Mouse (Mus musculus) lung, postnatal 0 days (tissue): ENCODE results near the gene Hspe1. TPM values are rescaled to one million over a fixed set of nuclear protein-coding genes. Genes with fewer than 3 reads are reported as not detected.
"Not testable (repeated sequence)": the region's sequence is repeated elsewhere in the genome, so short reads cannot be mapped to it uniquely, and the experiment has no call there.

Source experiments
- ATAC-seq: fragments of 200-750 bp; cut with Nextera tagmentation; 2 replicates; pipeline ENCODE4 v1.8.0; 2017; ENCODE audit warnings: moderate library complexity
- DNase-seq: peaks from one replicate; pipeline ENCODE4 v3.0.0-alpha.2; 2016; ENCODE audit warnings: low spot score
- H3K27ac ChIP-seq: fragments of 300-500 bp; sonication (generic); 2 replicates; pipeline ENCODE4 v1.5.1; 2014; ENCODE audit warnings: antibody characterized with exemption, mild to moderate bottlenecking, low read length, mixed read lengths
- H3K27me3 ChIP-seq: fragments of 300-500 bp; sonication (generic); replicated peaks from 2 replicates; pipeline ENCODE4 v1.6.1; 2014; ENCODE audit warnings: low read length, mixed read lengths; ENCODE audit not compliant: insufficient read depth
- H3K36me3 ChIP-seq: fragments of 300-500 bp; sonication (generic); 2 replicates; pipeline ENCODE4 v1.6.1; 2014; ENCODE audit warnings: low read length, mixed read lengths; ENCODE audit not compliant: insufficient read depth
- H3K4me1 ChIP-seq: fragments of 300-500 bp; sonication (generic); 2 replicates; pipeline ENCODE4 v1.6.1; 2014; ENCODE audit warnings: antibody characterized with exemption, low read depth, low read length, mixed read lengths; ENCODE audit not compliant: insufficient read depth
- H3K4me2 ChIP-seq: fragments of 300-500 bp; sonication (generic); replicated peaks from 2 replicates; pipeline ENCODE4 v1.6.1; 2014; ENCODE audit warnings: low read depth, mild to moderate bottlenecking, low read length, moderate library complexity, mixed read lengths
- H3K4me3 ChIP-seq: fragments of 300-500 bp; sonication (generic); 2 replicates; pipeline ENCODE4 v1.5.1; 2014; ENCODE audit warnings: low read depth, low read length
- H3K9ac ChIP-seq: fragments of 300-500 bp; sonication (generic); replicated peaks from 2 replicates; pipeline ENCODE4 v1.6.1; 2014; ENCODE audit warnings: low read depth, mild to moderate bottlenecking
- H3K9me3 ChIP-seq: fragments of 300-500 bp; sonication (generic); 2 replicates; pipeline ENCODE4 v1.6.1; 2016; ENCODE audit warnings: low read length, mixed read lengths
- CTCF ChIP-seq: IDR thresholded peaks from 2 replicates; pipeline ENCODE4 v1.5.1; 2016; ENCODE audit warnings: antibody characterized with exemption, mild to moderate bottlenecking
- EP300 ChIP-seq: IDR thresholded peaks from 2 replicates; pipeline ENCODE4 v1.6.1; 2016; ENCODE audit warnings: antibody characterized with exemption, mild to moderate bottlenecking, control low read depth
- WGBS: fragments of 180-500 bp; shearing (Covaris S2); extraction: QIAGEN DNeasy Blood & Tissue Kit; methylation state at CpG from one replicate; pipeline ENCODE4 v1.1.7; 2014; 5-methylcytosine and 5-hydroxymethylcytosine counted together
- polyA plus RNA-seq: library from polyadenylated mRNA; unstranded; fragments of >200 nt; fragmentation: Nextera tagmentation; extraction: Ambion mirVana; gene quantifications from 2 replicates; pipeline ENCODE4 v1.2.1, GENCODE M21; 2015

The Hspe1 gene
- polyA plus RNA-seq, 1 experiment from 2014 or later = 115 TPM

- 0 out of 2 replicates have a peak, but pooled peaks cover 3% of the 10 kb centered on the region for H3K4me1 ChIP-seq
- no peak for ATAC-seq
- H3K4me3 ChIP-seq = no peak overlapping the region
- H3K27me3 ChIP-seq = no peaks in the 10 kb centered on the region
- H3K4me2 ChIP-seq = peak overlapping the region; percentile 66
- H3K36me3 ChIP-seq = peaks cover 5% of the 10 kb centered on the region; the same call in 1 of the 2 replicates
- WGBS = 71% methylated on average over 3 of the region's 3 CpGs
- TF ChIP-seq EP300 = no peak
- no peak for TF ChIP-seq CTCF
- DNase-seq = no peak
- H3K9ac ChIP-seq = peak overlapping the region; percentile 59
- no peaks in the 10 kb centered on the region for H3K9me3 ChIP-seq
- peak overlapping the region; percentile 91 for H3K27ac ChIP-seq
These were observed 36.3 kb upstream of the Hspe1 start for GRCm38 (mm10) chr1:55051671-55052070.

- Histone ChIP-seq H3K36me3 (peaks cover 5% of the 10 kb centered on the region; the same call in 1 of the 2 replicates), H3K4me1 (0 out of 2 replicates have a peak, but pooled peaks cover 3% of the 10 kb centered on the region), H3K9ac (peak within 1 kb of the TSS; percentile 61), H3K27ac (peak within 1 kb of the TSS; percentile 97), H3K4me2 (peak within 1 kb of the TSS; percentile 66), H3K27me3 (no peaks in the 10 kb centered on the region), H3K4me3 (peak within 1 kb of the TSS; percentile 70), H3K9me3 (no peaks in the 10 kb centered on the region)
- DNase-seq (peak; percentile 99), ATAC-seq (peak; percentile 100)
- TF ChIP-seq CTCF (peak; percentile 52), EP300 (no peak; the same call in 1 of the 2 replicates)
- WGBS = under 1% methylated on average over 46 of the region's 46 CpGs
These were observed 35.5 kb upstream of the Hspe1 start, which contains the start of gene Coq10b for GRCm38 (mm10) chr1:55052355-55052953. Gene Coq10b, plus strand, starts transcription at chr1:55052770.

DNA sequence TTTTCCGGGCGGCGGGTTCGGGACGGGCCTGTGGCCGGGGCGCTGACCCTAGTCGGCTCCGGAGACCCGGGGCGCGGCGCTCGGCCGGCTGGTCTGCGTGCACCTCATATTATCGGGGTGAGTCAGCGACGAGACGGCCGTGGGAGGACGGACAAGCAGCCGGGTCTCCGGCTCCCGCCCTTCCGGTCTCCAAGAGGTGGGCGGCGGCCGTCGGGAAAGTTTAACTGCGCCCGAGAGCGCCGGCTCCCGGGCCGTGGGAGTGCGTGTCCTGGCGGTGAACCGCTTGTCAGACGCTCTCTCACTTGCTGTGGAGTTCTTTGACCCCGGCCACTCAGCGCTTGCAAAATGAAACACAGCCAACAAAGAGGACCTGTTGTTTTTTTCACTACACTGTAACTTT, 34.9 kb upstream of the Hspe1 start:
- under 1% methylated on average over 41 of the region's 42 CpGs for WGBS
- DNase-seq = peak; percentile 94
- Histone ChIP-seq H3K4me3 (peak overlapping the region; percentile 70), H3K36me3 (peaks cover 5% of the 10 kb centered on the region; the same call in 1 of the 2 replicates), H3K9me3 (no peaks in the 10 kb centered on the region), H3K4me2 (peak overlapping the region; percentile 66), H3K27ac (peak overlapping the region; percentile 97), H3K4me1 (0 out of 2 replicates have a peak, but pooled peaks cover 3% of the 10 kb centered on the region), H3K27me3 (no peaks in the 10 kb centered on the region), H3K9ac (peak overlapping the region; percentile 61)
- TF ChIP-seq CTCF = peak; percentile 44
- peak; percentile 61; the same call in 1 of the 2 replicates for TF ChIP-seq EP300
- peak; percentile 83 for ATAC-seq

GRCm38 (mm10) chr1:55053596-55053995, 34.3 kb upstream of the Hspe1 start:
- no peak overlapping the region; the same call in 1 of the 2 replicates for H3K27ac ChIP-seq
- ATAC-seq (no peak), DNase-seq (no peak)
- no peak overlapping the region for H3K9ac ChIP-seq
- H3K36me3 ChIP-seq = peaks cover 5% of the 10 kb centered on the region; the same call in 1 of the 2 replicates
- 62% methylated on average over 4 of the region's 4 CpGs for WGBS
- H3K4me1 ChIP-seq = 0 out of 2 replicates have a peak, but pooled peaks cover 3% of the 10 kb centered on the region
- H3K9me3 ChIP-seq = no peaks in the 10 kb centered on the region
- TF ChIP-seq CTCF (no peak), EP300 (no peak)
- peak overlapping the region; percentile 70 for H3K4me3 ChIP-seq
- H3K27me3 ChIP-seq = no peaks in the 10 kb centered on the region
- peak overlapping the region; percentile 66 for H3K4me2 ChIP-seq

DNA sequence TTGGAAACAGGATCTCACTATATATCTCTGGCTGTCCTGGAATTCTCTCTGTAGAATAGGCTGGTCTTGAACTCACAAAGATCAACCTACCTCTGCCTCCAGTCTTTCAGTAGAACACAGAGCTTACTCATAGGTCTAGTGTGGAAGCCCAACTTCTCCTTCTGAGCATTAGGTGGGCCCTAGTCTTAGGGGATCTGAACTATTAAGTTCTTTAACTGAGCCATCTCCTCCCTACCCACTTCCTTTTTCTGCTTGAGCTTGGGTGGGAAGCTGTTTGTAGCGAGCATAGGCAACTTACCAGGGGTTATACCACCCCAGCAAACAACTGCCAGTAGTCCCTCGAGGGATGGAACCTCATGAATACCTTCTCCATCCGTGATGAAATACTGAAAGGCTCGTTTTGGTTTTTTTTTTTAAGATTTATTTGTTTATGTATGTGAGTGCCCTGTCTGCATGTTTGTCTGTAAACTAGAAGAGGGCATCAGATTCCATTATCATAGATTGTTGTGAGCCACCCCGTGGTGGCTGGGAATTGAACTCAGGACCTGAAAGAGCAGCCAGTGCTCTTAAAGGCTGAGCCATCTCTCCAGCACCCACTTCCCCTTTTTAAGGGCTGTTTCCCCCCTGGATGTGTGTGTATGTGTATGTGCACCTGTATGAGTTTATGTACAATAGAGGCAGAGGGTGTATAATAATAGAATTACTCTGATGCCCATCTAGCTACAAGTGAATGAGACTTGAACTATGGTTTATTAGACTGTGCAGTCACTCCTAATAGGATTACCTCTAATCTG, 32.4 kb upstream of the Hspe1 start:
- Histone ChIP-seq H3K4me2 (no peak overlapping the region), H3K4me3 (no peak overlapping the region), H3K9ac (no peak overlapping the region), H3K9me3 (no peaks in the 10 kb centered on the region), H3K27me3 (no peaks in the 10 kb centered on the region), H3K4me1 (0 out of 2 replicates have a peak, but pooled peaks cover 3% of the 10 kb centered on the region), H3K27ac (no peak overlapping the region), H3K36me3 (peaks cover 5% of the 10 kb centered on the region; the same call in 1 of the 2 replicates)
- TF ChIP-seq EP300 (no peak), CTCF (no peak)
- no peak for ATAC-seq
- DNase-seq = no peak
- WGBS = 75% methylated on average over 5 of the region's 5 CpGs

DNA sequence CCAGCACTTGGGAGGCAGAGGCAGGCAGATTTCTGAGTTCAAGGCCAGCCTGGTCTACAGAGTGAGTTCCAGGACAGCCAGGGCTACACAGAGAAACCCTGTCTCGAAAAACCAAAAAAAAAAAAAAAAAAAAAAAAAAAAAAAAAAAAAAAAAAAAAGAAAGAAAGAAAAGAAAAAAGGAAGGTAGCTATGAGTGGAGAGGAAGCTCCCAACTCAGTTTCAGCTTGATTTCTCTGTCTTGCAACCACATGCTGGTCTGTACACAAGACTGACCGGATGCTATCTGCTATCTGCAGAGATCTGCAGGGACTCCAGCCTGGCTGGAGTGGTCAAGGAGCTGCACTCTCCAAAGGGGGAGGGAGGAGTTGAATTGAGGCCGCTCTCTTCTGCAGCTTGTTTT, 29.5 kb upstream of the Hspe1 start:
- ATAC-seq, DNase-seq, H3K9ac ChIP-seq, H3K9me3 ChIP-seq, H3K36me3 ChIP-seq, H3K4me1 ChIP-seq, H3K27me3 ChIP-seq, H3K4me3 ChIP-seq, H3K27ac ChIP-seq, H3K4me2 ChIP-seq: not testable (repeated sequence)
- 84% methylated on average over 2 of the region's 3 CpGs for WGBS
